Mouse (Mus musculus): Measurements from ENCODE around the gene Gm5861. TPM values are rescaled to one million over a fixed set of nuclear protein-coding genes. Genes with fewer than 3 reads are reported as not detected.
"Not testable (repeated sequence)": the region's sequence is repeated elsewhere in the genome, so short reads cannot be mapped to it uniquely, and the experiment has no call there.

The Gm5861 gene
- not detected in 2 replicates for polyA plus RNA-seq (2014; fragmentation: Nextera tagmentation; extraction: Ambion mirVana)

DNA sequence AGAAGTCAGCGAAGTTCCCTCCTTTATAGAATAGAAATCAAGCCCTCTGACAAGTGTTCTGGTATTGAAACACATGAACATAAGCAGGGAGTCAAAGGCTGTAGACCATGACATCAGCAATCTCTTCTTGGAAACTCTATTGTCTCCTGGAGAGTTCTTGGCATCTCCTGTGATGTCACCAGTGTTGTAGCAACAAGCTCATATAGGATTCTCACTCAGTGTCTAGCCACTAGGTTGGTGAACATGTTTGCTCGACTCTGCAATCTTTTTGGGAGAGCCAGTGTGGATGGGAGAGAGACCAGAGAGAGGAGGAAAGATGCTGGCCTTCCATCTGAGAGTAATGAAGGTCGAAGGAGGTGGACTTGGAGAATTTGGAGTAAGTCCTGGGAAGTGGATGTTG lies at the start of gene Gm5861:
TSS of gene Gm5861 (plus strand) at position 301 of the 400 bp plus-strand sequence.
- not testable (repeated sequence) for H3K9me3 ChIP-seq (replicated peaks; ENCODE audit: control insufficient read depth, low read length); H3K4me3 ChIP-seq (ENCODE audit: low read depth, low read length); H3K4me1 ChIP-seq (ENCODE audit: control insufficient read depth, insufficient read depth, low read length); H3K9ac ChIP-seq (replicated peaks; ENCODE audit: low read length); ATAC-seq (replicated peaks; ENCODE audit: insufficient number of reproducible peaks, low FRiP score, low TSS enrichment, low read depth); H3K4me2 ChIP-seq (ENCODE audit: low read depth, low read length); H3K27me3 ChIP-seq (ENCODE audit: control insufficient read depth, insufficient read depth, low read length); H3K27ac ChIP-seq (replicated peaks; ENCODE audit: low read depth, low read length); DNase-seq (ENCODE audit: low spot score); H3K36me3 ChIP-seq (replicated peaks; ENCODE audit: control insufficient read depth, insufficient read depth, low read depth, low read length)
- 42% methylated on average over 1 of the region's 3 CpGs for WGBS

DNA sequence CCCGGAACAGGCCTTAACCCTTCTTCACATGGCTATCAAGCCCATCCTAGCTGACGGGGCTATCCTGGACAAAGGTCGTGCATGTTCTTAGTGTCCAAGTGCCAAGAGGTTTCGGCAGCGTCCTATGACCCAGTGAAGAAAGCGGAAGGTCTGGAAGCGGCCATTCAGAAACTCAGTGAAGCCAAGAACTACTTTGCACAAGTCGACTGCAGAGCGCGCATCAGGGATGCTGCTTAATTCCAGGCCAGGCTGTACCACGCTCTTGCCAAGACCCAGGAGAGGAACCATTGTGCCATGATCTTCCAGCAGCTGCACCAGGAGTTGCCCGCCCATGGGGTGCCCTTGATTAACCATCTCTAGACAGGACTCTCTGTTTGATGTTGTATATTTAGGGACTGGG lies 44.8 kb upstream of the Gm5861 start:
- not testable (repeated sequence) for H3K4me2 ChIP-seq (ENCODE audit: low read depth, low read length); H3K4me1 ChIP-seq (ENCODE audit: control insufficient read depth, insufficient read depth, low read length); H3K36me3 ChIP-seq (replicated peaks; ENCODE audit: control insufficient read depth, insufficient read depth, low read depth, low read length); H3K27ac ChIP-seq (replicated peaks; ENCODE audit: low read depth, low read length); ATAC-seq (replicated peaks; ENCODE audit: insufficient number of reproducible peaks, low FRiP score, low TSS enrichment, low read depth); H3K9me3 ChIP-seq (replicated peaks; ENCODE audit: control insufficient read depth, low read length); H3K9ac ChIP-seq (replicated peaks; ENCODE audit: low read length); H3K4me3 ChIP-seq (ENCODE audit: low read depth, low read length); DNase-seq (ENCODE audit: low spot score); H3K27me3 ChIP-seq (ENCODE audit: control insufficient read depth, insufficient read depth, low read length)
- WGBS: 93% methylated on average over 12 of the region's 12 CpGs

Other genes starting within 250 kb of the Gm5861 start
- gene Gm8871, start 235.3 kb upstream of the Gm5861 start, polyA plus RNA-seq (2014; fragmentation: Nextera tagmentation; extraction: Ambion mirVana): not detected in 2 replicates
- not detected in 2 replicates for gene Gm8857, start 235.3 kb upstream of the Gm5861 start, polyA plus RNA-seq (2014; fragmentation: Nextera tagmentation; extraction: Ambion mirVana)
- gene Gm8879, start 55.4 kb upstream of the Gm5861 start, polyA plus RNA-seq (2014; fragmentation: Nextera tagmentation; extraction: Ambion mirVana): not detected in 2 replicates
- gene Gm8890, start 73.0 kb downstream of the Gm5861 start, polyA plus RNA-seq (2014; fragmentation: Nextera tagmentation; extraction: Ambion mirVana): not detected in 2 replicates
- not detected in 2 replicates for gene Speer1, start 158.4 kb downstream of the Gm5861 start, polyA plus RNA-seq (2014; fragmentation: Nextera tagmentation; extraction: Ambion mirVana)
- gene Gm8897, start 233.3 kb downstream of the Gm5861 start, polyA plus RNA-seq (2014; fragmentation: Nextera tagmentation; extraction: Ambion mirVana): not detected in 2 replicates

All from embryonic facial prominence, embryonic 11.5 days (tissue).